Mouse (Mus musculus): Measurements from ENCODE around the gene Dclre1b. TPM values are rescaled to one million over a fixed set of nuclear protein-coding genes. Genes with fewer than 3 reads are reported as not detected.

The Dclre1b gene
- polyA plus RNA-seq (2017; shearing (Covaris generic)) = 8.1 TPM

DNA sequence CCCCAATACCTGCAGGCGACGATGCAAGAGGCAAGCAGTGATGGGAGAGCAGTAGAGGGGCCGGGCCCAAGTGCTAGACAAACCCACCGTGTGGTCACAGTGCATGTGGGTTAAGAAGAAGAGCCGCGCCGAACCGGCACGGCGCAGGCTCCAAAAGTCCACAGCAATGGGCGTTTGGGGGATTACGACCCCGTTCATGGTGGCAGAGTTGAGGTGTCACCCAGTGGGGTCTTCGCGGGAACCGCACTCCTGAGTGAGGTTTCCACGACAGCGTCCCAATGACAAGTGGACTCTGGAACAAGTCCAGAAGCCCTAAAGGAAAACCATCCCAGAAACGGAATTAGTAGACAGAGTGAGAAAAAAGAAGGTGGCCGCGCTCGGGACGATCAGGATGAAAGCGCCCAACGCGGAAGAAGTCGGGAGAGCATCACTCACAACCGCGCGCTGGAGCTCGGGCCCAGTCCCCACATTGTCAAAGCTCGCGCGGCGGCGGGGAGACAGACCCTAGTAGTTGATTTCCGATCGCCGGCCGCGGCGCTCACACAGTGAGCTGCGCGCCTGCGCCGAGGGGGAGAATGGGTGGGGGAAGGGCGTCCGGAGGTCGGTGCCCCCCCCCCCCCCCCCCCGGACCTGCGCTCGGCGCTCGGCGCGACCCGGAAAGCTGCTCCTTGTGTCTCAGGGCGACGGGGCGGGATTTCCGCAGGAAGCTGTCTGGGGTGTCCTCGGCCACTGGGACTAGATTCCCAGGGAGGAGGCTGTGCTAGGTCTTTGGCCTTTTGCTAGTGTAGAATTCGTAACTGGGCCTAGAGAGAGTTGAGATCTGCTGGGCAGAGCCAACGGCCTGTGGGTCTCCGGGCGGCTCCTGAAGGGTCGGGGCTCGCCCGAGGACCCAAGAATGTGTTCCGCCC, at the start of gene Dclre1b, which contains the start of the genes Ap4b1 and Gm43064:
Gene Dclre1b (minus strand): TSS at position 554 of the 908 bp plus-strand sequence.
Gene Ap4b1 (plus strand): TSS at position 630 of the 908 bp plus-strand sequence.
Gene Gm43064 (plus strand): TSS at position 683 of the 908 bp plus-strand sequence.

DNA sequence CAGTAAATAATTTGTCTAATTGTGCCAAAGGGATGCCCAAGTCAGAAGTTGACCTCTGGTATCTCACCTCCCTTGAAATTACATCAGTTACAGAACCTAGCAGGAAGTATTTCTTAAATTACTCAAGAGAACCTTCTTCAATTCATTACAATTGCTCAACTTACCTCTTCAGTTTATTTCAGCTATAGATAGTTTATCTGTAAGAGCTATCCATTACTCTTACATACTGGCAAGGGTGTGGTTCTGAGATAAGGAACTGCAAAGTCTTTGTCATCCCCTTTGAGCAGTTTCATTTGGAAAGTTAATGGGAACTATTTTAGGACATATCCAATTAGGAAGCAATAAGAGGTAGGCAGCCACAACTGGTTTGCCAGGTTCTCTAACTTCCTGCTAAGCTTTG, 23.2 kb upstream of the Dclre1b start, which contains the start of gene Bcl2l15:
Gene Bcl2l15 (plus strand): TSS at position 176 of the 400 bp plus-strand sequence.

DNA sequence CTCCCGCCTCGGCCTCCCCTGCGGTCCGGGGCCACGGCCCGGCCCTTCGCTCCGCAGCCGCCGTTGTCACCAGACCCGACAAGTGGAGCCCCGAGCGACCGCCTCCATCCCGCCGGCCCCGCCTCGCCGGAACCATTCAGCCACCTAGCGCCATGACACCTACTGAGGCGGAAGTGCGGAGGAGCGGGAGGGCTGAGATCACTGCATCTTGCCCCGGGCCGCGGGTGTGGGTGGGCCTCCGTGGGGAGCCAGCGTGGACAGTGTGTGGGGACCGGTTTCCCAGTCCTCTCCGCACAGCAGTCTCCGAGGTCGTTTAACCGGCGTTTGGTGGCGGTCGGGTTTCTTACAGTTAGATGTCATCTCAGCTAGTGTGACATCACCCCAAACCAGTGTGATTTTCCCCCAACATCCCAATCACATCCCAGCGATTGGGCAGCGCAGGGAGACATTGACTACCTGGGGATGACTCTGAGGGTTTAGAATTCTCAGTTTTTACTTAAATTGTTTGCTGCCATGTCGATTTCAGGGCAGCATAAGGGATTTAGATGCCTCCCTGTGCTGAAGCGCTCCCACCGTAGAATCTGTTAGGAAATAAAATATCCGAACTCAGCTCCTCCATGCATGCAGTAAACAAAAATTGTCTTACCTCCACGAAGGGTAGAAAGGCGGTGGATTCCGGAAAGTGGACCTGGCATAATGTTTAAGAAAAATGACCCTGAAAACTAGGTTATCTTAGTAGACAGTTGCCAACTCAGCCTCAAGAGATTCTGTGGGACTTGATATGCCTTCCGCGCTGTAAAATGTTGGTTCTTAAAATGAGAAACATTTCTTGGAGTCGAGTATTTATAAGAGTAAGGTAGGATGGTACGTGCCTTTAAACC, 17.8 kb downstream of the Dclre1b start, which contains the start of gene Hipk1:
Gene Hipk1 (minus strand): TSS at position 334 of the 881 bp plus-strand sequence.

Other genes with a start within 250 kb of the Dclre1b start
- not detected for gene Syt6, start 234.2 kb downstream of the Dclre1b start, polyA plus RNA-seq (2017; shearing (Covaris generic))
- 2.6 TPM for gene Atg4a-ps, start 163.4 kb downstream of the Dclre1b start, polyA plus RNA-seq (2017; shearing (Covaris generic))
- gene Olfml3, start 71.4 kb downstream of the Dclre1b start, polyA plus RNA-seq (2017; shearing (Covaris generic)) = 0.11 TPM
- gene Gm10964, start 70.1 kb downstream of the Dclre1b start, polyA plus RNA-seq (2017; shearing (Covaris generic)) = not detected
- gene Hipk1, start 17.9 kb downstream of the Dclre1b start, polyA plus RNA-seq (2017; shearing (Covaris generic)) = 46.0 TPM
- 20.7 TPM for gene Ap4b1, start 76 bp upstream of the Dclre1b start, polyA plus RNA-seq (2017; shearing (Covaris generic))
- gene Gm43064, start 129 bp upstream of the Dclre1b start, polyA plus RNA-seq (2017; shearing (Covaris generic)) = not detected
- gene Bcl2l15, start 23.2 kb upstream of the Dclre1b start, polyA plus RNA-seq (2017; shearing (Covaris generic)) = 1.1 TPM
- 425 TPM for gene Ptpn22, start 50.4 kb upstream of the Dclre1b start, polyA plus RNA-seq (2017; shearing (Covaris generic))
- gene Rsbn1, start 104.7 kb upstream of the Dclre1b start, polyA plus RNA-seq (2017; shearing (Covaris generic)) = 49.1 TPM
- 41.0 TPM for gene Phtf1, start 158.7 kb upstream of the Dclre1b start, polyA plus RNA-seq (2017; shearing (Covaris generic))

Data from naive thymus-derived CD4-positive, alpha-beta T cell, adult 5 months (primary cell).